Mouse (Mus musculus): Measurements from ENCODE around the gene Pax5.

The Pax5 gene

DNA sequence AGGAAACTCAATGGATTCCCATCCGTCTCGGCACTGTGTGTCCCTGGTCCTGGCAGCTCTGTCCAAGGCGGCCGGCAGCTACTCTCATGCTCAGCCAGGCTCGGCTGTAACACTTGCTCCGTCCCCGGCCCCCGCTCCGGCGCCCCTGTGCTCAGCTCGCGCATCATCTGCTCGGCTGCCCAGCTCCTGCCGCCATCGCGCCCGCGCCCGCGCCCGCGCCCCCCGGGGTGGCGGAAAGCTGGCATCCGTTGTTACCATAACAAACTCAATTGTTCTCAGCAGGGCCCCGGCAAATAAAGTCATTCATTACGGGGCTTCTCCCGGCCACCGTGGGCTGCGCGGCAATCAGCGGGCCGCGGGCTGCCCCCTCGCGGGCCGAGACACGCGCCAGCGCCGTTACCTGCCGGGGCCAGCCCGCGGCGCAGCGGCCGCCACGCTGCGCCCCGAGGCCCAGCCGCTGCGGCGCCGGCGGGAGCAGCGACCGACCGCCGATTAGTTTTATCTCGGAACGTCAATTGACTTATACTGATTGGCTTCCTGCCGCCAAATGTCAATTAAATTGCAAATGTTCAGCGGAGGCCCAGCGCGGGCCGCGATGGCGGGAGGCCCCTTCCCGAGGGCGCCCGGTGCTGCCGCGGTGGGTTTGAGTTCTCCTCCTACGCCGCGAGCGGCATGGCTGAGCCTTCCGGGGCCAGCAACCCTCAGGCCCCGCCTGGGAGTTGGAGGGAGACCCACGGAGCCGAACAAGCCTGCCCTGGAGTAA, 46.1 kb downstream of the Pax5 start:
- peak; percentile 57 to 60 for DNase-seq

DNA sequence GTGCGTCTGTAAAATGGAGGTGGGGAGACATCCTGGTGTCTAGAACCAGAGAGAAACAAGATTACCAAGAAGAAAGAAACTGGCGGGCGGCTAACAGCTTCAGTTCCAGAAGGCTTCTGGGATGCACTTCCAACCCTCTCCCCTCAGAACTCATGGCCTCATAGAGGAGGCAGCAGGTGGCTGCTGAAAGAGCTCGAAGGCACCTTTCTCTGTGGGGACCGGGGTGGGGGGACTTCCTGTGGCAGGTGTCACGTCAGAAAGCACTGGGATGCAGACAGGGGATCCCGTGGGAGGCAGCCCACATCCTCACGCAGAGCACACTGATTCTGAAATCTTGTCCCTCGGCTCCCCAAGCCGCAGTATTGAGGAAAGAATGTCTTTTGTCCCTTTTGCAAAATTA, 46.8 kb downstream of the Pax5 start:
- no peak for DNase-seq

DNA sequence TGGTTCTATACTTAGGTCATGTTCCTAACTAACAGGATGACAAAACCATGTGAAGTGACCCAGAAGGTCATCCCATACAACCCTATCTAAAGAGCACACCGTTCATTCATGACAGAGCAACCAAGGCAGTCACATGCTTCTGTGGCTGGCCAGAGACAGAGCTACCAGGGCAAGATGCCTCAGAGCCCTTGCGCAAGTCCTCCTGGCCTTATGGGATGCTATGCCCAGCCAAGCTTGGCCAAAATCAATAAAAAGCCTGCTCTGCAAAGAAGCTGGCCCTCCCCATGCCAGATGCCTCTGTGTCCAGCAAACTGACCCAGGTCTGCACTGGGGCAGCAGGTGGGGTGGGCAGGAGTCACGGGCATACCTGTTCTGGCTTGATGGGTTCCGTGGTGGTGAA, 65.1 kb downstream of the Pax5 start:
- no peak for DNase-seq

DNA sequence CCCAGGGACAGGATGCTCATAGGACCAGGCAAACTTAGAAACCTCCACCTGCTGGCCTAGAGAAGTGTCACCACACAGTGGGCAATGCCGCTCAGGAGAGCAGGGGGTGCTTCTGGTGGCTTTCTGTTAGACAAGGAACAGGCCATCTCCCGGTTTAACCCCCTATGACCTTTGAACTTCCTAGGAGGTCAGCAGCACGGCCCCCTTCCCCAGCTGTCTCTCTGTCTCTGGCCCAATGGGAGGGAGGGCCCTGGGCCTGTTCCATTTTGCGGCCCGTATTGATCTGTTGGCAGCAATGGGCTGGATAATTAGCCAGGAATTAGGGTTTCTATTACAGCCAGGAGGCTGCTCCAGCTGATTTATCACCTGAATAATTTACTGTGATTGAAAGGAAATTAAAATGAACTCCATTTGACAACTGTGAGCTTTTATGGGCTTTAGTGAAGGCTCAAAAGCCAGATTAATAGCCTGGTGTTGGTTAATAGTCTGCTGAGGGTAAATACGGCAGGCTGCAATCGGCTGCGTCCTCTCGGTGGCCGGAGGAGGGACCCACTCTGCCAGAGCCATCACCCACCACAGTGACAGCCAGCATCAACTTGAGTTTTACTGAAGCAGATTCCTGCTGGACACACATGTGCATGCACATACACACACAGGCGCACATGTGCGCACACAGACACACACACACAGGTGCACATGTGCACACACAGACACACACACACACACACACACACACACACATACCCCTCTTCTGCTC, 68.3 kb downstream of the Pax5 start:
- no peak for DNase-seq

DNA sequence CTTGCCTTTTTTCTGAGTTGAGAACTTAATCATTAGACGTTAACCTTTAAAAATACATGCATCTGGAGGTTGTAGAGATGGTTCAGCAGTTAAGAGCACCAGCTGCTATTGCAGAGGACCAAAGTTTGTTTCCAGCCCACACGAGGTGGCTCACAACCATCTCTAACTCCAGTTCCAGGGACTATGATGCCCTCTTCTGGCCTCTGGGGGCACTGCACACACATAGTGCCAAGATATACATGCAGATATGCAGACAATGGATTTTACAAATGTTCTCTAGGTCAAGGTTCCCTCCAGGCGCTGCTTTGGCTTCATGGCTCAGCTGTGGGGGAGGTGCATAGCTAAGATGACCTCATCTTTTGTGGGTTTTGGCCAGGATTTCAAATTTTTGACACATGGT, 74.7 kb downstream of the Pax5 start:
- DNase-seq = peak; percentile 13 to 28

DNA sequence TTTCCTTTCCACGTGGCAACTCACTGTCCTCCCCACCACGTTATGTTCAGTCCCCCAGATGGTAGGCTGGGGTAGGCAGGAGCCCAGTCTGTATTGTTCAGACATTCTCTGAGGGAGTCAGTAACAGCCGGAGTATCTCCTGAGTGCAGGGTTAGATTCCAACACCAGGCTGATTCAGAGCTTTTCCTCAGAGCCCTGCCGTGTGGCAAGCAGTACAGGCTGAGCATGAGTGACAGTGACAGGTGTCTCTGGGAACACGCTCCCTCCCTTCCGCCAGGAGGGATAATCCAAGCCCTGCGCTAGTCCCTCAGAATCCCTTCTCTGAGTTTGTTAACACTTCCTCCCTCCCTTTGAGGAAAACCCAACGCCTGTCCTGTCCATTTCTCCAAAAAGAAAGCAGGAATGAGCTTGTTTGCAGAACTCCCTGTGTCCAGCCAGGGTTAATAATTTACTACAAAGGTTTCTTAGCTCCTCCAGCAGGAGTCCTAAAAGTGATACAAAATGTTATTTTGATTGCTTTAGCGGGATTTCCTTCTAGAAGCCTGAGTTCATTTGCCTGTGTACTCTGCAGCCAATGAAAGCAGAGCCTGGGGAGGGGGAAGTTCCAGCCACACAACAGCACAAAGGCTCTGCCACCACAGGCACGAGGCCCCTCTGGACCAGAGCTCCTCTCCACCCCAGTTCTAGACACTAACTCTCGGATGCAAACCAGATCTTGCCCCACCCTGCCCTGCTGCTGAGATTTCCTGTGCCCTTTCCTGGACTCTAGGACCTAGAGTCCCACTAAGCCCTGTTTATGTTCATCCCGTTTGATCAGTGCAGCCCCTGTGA, 76.4 kb downstream of the Pax5 start:
- DNase-seq = no peak

DNA sequence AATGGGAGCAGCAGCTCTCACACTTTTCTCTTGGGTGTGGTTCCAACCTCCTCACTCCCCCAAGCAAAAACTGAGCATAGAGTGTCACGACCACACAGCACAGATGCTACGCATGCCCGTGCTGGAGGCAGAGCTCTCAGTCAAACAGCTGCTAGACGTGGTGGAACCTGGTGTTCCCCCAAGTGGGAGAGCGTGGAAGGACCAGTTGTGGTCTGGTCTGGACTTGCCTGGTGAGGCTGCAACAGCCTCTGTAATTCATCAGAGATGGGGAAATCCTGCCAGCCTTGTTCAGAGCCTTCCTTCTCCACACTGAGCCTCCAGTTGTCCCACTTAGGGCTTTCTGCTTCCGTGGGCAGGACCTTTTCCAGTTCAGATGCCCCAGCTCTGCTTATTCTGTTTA, 80.2 kb downstream of the Pax5 start:
- DNase-seq = no peak

DNA sequence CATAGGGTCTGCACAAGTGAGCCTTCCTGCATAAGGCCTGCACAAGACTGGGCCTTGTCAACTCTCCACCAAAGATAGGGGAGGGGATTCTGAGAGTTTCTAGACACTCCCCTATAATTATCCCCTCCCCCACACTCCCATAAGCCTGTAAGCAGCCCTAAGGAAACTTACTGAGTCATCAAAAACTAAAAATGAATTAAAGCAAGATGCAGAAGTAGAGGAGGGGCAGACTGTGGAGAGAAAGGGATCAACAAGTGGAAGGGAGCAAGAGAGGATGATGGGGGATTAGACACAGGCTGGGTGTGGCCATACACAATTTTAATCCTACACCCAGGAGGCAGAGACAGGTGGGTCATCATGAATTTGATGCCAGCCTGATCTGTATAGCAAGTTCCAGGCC, 82.4 kb downstream of the Pax5 start:
- no peak for DNase-seq

DNA sequence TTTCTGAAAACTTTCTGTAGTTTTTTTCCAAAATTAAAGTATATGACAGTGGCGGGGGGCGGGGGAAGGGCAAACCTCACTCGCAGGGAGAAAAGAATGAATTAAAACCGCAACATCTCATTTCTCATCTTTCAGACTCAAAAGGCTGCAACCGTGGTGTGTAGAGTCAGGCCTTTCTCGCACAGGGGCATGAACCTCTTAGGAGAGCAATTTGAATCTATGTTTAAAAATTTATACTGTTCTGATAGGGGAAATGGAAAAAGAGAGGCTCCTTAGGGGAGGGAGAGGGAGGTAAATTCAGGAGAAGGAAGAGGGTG, 85.2 kb downstream of the Pax5 start:
- DNase-seq = no peak

DNA sequence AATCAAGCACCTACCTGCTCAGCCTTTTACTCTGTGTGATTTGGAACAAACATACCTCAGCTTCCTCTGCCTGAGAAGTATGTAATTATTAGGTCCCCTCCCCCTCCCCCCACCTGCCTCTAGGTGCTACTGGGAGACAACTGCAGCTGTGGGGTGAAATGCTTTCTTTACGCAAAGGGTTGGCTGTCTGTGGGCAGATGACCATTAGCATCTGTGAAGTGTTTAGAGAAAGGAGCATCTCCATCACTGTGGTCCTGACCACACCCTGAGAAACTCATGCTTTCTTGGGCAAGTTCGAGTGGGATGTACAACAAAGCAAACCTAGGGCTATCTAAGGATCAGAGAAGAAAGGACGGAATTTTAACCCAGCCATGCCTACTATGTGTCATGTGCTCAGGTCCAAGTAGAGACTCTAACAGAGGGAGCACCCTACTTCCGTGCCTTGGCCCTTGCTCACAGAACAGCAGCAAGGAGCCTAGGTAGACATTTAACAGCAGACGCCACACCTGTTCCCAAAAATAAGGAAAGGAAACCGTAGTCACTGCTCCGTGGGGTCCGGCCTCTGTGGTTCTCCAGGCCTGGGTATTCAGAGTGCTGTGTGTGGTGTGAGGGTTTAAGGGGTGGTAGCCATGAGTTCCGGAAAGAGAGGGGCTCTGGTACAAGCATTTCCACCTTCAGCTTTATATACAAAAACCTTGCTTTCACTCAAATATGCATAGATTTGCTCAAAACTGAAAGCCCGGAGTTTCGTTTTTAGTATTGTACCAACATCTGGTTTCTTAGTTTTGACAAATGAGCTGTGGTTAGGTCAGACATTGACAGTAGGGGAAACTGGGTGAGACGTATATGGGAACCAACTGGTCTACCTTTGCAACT, 85.8 kb downstream of the Pax5 start:
- DNase-seq = no peak

DNA sequence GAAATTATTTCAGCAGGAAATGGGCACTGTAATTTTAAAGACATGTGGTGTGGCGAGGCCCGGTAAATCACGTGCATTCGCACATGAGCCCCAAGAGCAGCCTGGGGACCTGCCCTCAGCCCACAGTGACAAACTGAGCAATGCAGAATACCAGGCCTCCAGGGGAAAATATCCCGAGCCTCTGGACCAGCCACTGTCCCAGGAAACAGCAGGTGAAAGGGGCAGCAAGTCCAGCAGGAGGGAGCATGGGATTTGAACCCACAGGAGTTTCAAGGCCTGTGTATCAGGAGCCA, 86.9 kb downstream of the Pax5 start:
- no peak for DNase-seq

DNA sequence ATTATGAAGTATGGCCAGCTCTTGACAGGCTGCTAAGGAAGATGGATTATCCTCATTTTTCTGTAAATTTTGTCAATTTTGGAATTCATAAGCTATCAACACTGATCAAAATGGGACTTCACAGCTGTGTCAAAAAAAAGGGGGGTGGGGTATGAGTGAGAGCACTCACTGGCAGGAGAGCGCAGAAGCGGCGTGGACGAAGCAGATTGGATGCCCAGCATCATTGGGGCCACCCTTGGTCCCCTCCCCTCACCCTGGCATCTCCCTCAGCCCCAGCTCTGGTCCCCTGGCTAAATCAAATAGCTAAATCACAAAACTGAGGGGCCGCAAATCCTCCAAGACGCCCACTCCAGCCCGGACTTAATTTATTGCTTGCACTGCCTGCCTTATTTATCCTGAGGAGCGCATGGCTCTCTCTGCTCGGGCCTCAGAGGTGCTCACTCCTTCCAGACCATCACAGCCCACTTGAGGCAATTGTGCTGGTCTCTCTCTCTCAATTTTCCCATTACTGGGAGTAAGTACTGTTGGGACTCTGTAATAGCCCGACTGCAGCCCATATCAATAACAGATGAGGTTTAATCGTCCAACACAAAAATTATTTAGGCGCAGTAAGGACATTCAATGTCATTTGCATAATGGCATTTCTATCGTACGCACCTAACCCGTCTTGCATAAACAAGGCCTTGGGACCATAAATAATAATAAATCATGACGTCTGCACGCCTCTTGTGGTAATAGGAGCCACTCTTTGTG, 87.4 kb downstream of the Pax5 start:
- no peak for DNase-seq

DNA sequence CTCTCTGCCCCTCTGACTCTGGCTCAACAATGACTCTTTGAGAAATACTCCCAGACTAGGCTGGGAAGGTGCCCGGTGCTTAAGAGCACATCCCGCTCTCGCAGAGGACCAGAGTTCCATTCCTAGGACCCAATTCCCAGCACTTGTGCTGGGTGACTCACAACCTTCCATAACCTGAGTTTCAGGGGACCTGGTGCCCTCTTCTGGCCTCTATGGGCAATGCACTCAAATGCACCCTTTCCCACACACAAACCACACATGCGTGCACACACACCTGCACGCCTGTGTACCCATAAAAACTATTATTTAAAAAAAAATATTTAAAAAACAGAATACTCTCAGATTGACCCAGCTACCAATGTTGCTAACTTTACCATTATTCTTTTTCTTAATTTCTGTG, 90.0 kb downstream of the Pax5 start:
- DNase-seq = no peak

DNA sequence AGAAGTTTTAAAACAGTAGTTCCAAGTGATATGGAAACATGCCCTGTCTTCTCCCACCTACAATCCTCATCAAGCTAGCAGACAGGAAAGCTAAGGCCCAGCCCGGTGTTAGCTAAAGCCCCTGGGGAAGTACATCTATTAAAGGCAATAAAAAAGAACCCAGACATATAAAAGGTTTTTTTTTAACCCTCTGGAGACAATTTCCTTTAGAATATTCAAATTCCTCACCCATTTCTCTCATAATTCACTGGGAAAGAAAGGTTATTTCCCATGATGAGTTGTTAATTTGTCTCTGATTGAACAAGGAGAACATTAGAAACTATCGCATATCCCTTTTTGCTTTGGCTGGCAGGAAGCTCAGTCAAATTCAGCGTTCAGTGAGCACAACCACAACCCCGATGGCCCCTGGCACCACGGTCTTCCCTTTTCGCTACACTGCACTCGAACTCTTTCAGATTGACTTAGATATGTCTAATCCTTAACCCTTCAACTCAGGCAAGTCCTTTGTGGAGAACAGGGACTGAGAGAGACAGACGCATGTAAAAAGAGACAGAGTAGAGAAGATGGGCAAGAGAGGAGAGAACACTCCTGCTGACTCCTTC, 96.1 kb downstream of the Pax5 start:
- no peak for DNase-seq

DNA sequence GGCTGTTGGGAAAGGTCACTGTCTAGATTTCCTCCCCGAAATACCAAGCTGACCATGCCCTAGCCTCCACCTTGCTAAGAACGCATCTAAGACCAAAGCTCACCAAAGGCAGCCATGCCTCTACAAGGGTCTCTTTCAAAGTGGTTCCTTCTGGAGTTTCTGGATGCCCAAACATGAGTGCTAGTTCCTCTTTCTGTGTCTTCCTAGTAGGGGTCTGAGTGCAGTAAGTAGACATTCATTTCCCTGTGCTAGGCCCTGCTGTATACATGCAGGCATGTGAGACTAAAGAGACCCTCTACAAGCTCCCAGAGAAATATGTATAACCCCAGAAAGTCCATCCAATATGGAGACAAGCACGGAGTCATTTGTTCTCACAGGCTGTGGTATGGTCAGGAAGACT, 97.9 kb downstream of the Pax5 start:
- DNase-seq = no peak

DNA sequence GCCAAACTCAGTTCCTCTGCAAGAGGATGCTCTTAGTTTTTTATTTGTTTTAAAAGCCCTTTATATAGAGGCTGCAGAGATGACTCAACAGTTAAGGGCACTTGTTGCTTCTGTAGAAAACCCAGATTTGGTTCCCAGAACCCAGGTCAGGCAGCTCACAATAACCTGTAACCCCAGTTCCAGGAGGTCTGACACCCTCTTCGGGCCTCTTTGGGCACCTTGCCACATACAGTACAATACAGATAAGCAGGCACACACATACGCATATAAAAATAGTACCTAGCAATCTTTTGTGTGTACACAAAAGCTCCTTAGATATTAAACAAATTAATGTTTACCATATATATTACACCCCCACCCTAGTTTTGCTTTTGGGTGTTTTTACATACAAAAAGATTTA, 104.8 kb downstream of the Pax5 start:
- DNase-seq = no peak

DNA sequence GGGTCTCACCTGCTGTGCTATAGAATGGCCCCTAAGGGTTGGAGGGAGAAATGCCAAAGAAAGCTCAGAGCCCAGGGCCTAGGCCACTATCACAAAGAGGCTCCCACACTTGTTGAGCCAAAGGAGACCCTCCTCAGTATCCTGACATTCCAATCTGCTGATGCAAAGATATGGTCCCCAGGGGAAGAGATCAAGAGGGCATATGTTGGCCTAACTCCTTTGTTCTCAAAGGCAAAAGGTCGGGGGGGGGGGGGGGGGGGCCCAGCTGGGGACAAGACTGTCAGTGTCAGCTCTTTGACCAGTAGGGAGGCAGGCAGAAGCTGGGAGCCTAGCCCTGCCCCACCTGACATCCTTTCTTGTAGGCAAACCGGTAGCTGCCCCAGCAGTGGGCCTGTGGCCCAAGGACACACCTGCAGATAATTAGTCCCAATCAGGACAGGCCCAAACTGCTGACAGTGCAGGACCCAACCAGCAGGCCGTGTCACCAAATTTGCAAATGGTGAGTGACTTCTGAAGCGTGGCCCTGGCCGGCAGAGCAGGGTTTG, 108.0 kb downstream of the Pax5 start:
- DNase-seq = peak; percentile 39 to 59

DNA sequence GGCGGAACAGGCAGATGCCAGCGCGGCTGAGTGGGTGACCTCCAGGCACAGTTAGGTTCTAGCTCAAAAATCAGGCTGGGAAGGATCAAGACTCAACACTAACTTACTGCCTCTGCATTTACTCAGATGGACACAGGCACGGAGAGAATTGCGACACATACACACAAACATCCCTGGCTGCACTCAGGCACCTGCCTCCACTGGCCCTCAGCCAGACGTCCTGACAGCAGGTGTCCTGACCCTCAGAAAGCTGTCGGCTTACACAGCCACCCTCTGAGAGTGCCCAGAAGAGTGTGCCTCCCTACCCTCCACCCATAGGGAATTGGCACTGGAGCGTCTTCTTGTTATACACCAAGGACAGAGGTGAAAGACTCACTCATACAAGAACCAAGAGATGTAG, 108.9 kb downstream of the Pax5 start:
- DNase-seq = peak in 1 of 2 experiments; percentile 6

DNA sequence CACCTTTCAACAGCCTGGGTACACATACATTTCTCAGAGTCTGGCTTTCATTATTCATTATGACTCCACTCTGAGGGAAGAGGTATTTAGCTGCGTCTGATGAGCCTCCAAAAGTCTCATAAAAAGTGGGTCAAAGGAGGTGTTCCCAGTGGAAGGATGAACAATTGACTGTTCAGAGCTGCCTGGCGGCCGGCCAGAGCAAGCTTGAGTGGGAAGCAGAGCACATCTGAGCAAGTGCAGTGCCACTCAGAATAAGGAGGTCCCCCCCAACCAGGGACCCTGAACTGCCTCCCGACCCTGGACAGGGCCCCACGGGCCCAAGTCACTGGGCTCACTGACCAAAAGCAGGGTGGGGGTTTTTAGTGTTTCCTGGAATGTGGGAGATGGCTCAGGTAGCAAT, 109.4 kb downstream of the Pax5 start:
- DNase-seq = peak; percentile 23 to 39

DNA sequence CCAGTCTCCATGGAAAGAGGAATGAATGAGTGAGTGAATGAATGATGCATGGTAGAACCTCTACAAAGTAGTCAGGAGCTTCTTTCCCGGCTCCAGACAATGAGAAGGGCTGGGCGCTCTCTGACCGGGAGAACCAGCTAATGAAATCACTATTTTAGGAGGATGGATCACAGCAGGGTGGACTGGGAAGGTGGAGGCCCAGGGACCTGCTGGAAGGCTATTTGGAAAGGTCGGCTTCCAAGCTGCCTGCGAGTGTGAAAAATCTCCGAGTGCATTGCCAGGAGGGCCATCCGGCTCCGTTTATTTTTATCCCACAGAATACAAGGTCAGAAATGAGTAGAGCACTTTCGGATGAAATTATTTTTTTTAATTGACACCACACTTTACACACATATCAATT, 112.3 kb downstream of the Pax5 start:
- no peak for DNase-seq

DNA sequence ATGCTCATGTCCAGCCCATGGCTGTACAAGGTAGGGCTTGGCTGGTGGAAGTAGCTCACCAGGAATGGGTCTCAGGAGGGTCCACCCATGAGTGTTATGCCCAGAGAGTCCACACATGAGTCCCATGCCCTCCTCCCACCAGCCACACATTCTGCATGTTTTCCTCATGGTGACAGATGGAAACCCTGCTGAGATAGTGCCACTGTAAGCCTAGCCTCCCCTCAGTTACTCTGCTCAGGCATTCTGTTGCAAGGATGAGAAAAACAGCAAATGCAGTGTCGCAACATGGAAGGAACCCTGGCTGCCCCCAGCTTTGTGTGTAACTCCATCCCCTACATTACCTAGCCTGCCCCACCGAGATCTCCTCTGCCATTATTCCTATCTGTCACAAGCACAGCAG, 117.2 kb downstream of the Pax5 start:
- DNase-seq = no peak

DNA sequence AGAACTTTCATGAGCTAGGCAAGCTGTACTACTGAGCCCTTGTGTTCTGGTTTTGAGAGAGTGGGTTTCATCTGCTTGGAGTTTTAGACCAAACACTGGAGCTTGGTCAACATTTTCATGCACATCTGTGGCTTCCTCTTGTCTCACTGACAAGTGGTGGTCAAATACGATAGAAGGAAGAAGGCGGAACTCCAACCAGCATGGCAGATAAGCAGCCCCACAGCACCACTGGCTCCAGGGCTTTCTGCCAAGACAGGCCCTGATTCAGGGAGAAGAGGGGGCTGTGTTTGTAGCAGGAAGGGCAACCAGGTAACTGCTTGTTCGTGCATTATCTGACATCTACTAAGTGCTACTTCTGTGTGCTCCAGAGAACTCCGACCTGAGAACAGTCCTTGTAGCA, 127.6 kb downstream of the Pax5 start:
- DNase-seq = no peak
